Mouse (Mus musculus) stomach, embryonic 14.5 days (tissue): ENCODE results near the gene Sdhaf4. TPM values are rescaled to one million over a fixed set of nuclear protein-coding genes. Genes with fewer than 3 reads are reported as not detected.

Experiments used
- ATAC-seq: fragments of 200-750 bp; cut with Nextera tagmentation; 2 replicates; pipeline ENCODE4 v1.8.0; 2017; ENCODE audit warnings: low read depth, moderate TSS enrichment; ENCODE audit not compliant: insufficient number of reproducible peaks, insufficient read depth, low FRiP score
- H3K27ac ChIP-seq: fragments of 300-500 bp; sonication (generic); 2 replicates; pipeline ENCODE4 v1.5.1; 2014; ENCODE audit warnings: mild to moderate bottlenecking, low read length, moderate library complexity, mixed read lengths
- H3K27me3 ChIP-seq: fragments of 300-500 bp; sonication (generic); 2 replicates; pipeline ENCODE4 v1.6.1; 2014; ENCODE audit warnings: low read length, control low read depth, mixed read lengths; ENCODE audit not compliant: control insufficient read depth, insufficient read depth
- H3K36me3 ChIP-seq: fragments of 300-500 bp; sonication (generic); 2 replicates; pipeline ENCODE4 v1.6.1; 2014; ENCODE audit warnings: mild to moderate bottlenecking, control low read depth, low read length, moderate library complexity, mixed read lengths; ENCODE audit not compliant: control insufficient read depth, insufficient read depth
- H3K4me1 ChIP-seq: fragments of 300-500 bp; sonication (generic); 2 replicates; pipeline ENCODE4 v1.6.1; 2014; ENCODE audit warnings: low read length, control low read depth, mixed read lengths; ENCODE audit not compliant: control insufficient read depth, insufficient read depth
- H3K4me2 ChIP-seq: fragments of 300-500 bp; sonication (generic); replicated peaks from 2 replicates; pipeline ENCODE4 v1.6.1; 2014; ENCODE audit warnings: low read depth, low read length, control low read depth
- H3K4me3 ChIP-seq: fragments of 300-500 bp; sonication (generic); 2 replicates; pipeline ENCODE4 v1.5.1; 2014; ENCODE audit warnings: low read depth, low read length, control low read depth
- H3K9ac ChIP-seq: fragments of 300-500 bp; sonication (generic); replicated peaks from 2 replicates; pipeline ENCODE4 v1.6.1; 2014; ENCODE audit warnings: low read depth, mild to moderate bottlenecking, control low read depth, low read length, moderate library complexity, mixed read lengths
- H3K9me3 ChIP-seq: fragments of 300-500 bp; sonication (generic); 2 replicates; pipeline ENCODE4 v1.6.1; 2016; ENCODE audit warnings: low read depth, low read length, control low read depth; ENCODE audit not compliant: control insufficient read depth
- WGBS: fragments of 180-500 bp; shearing (Covaris S2); extraction: QIAGEN DNeasy Blood & Tissue Kit; methylation state at CpG from one replicate; pipeline ENCODE4 v1.1.7; 2014; 5-methylcytosine and 5-hydroxymethylcytosine counted together
- polyA plus RNA-seq: library from polyadenylated mRNA; unstranded; fragments of >200 nt; fragmentation: Nextera tagmentation; extraction: Ambion mirVana; gene quantifications from 2 replicates; pipeline ENCODE4 v1.2.1, GENCODE M21; 2014

Gene Sdhaf4
- polyA plus RNA-seq, 1 experiment from 2014 or later = 83.7 TPM

- Histone ChIP-seq H3K4me2 (no peak overlapping the region), H3K9me3 (no peaks in the 10 kb centered on the region), H3K4me1 (no peaks in the 10 kb centered on the region), H3K27me3 (no peaks in the 10 kb centered on the region), H3K4me3 (no peak overlapping the region), H3K27ac (no peak overlapping the region), H3K9ac (no peak overlapping the region), H3K36me3 (no peaks in the 10 kb centered on the region)
- WGBS = 60% methylated on average over 1 of the region's 1 CpGs
- ATAC-seq = no peak
Observed at GRCm38 (mm10) chr1:23966226-23966625, 39.2 kb downstream of the Sdhaf4 start.

- Histone ChIP-seq H3K4me1 (no peaks in the 10 kb centered on the region), H3K4me3 (no peak overlapping the region; the same call in 1 of the 2 replicates), H3K27ac (no peak overlapping the region), H3K27me3 (no peaks in the 10 kb centered on the region), H3K9me3 (no peaks in the 10 kb centered on the region), H3K4me2 (peak overlapping the region; percentile 36), H3K9ac (no peak overlapping the region), H3K36me3 (no peaks in the 10 kb centered on the region)
- 0 out of 2 replicates have a peak, but pooled peaks have one; percentile 18 for ATAC-seq
- WGBS = 22% methylated on average over 6 of the region's 6 CpGs
Observed at GRCm38 (mm10) chr1:23959415-23959732, 46.1 kb downstream of the Sdhaf4 start.

- Histone ChIP-seq H3K27me3 (no peaks in the 10 kb centered on the region), H3K27ac (no peak overlapping the region), H3K4me3 (no peak overlapping the region; the same call in 1 of the 2 replicates), H3K9me3 (no peaks in the 10 kb centered on the region), H3K4me1 (no peaks in the 10 kb centered on the region), H3K9ac (no peak overlapping the region), H3K4me2 (peak overlapping the region; percentile 36), H3K36me3 (no peaks in the 10 kb centered on the region)
- ATAC-seq = 0 out of 2 replicates have a peak, but pooled peaks have one; percentile 37
- 17% methylated on average over 13 of the region's 13 CpGs for WGBS
Observed at GRCm38 (mm10) chr1:23958668-23959414, 46.6 kb downstream of the Sdhaf4 start.

- Histone ChIP-seq H3K9ac (no peak overlapping the region), H3K4me3 (no peak overlapping the region), H3K36me3 (no peaks in the 10 kb centered on the region), H3K27ac (no peak overlapping the region), H3K9me3 (no peaks in the 10 kb centered on the region), H3K27me3 (no peaks in the 10 kb centered on the region), H3K4me1 (no peaks in the 10 kb centered on the region), H3K4me2 (no peak overlapping the region)
- ATAC-seq = no peak
- 89% methylated on average over 6 of the region's 6 CpGs for WGBS
Observed at GRCm38 (mm10) chr1:23958101-23958500, 47.4 kb downstream of the Sdhaf4 start.

GRCm38 (mm10) chr1:23955539-23955938 lies 49.9 kb downstream of the Sdhaf4 start:
- Histone ChIP-seq H3K27me3 (no peaks in the 10 kb centered on the region), H3K4me1 (no peaks in the 10 kb centered on the region), H3K4me2 (no peak overlapping the region), H3K9ac (no peak overlapping the region), H3K9me3 (no peaks in the 10 kb centered on the region), H3K27ac (no peak overlapping the region), H3K36me3 (no peaks in the 10 kb centered on the region), H3K4me3 (no peak overlapping the region)
- WGBS = 85% methylated on average over 4 of the region's 4 CpGs
- no peak for ATAC-seq

- Histone ChIP-seq H3K9me3 (no peaks in the 10 kb centered on the region), H3K36me3 (no peaks in the 10 kb centered on the region), H3K4me3 (no peak overlapping the region), H3K4me1 (no peaks in the 10 kb centered on the region), H3K27me3 (no peaks in the 10 kb centered on the region), H3K27ac (no peak overlapping the region), H3K4me2 (no peak overlapping the region), H3K9ac (no peak overlapping the region)
- no peak for ATAC-seq
- 80% methylated on average over 13 of the region's 13 CpGs for WGBS
Observed at GRCm38 (mm10) chr1:23953921-23954320, 51.5 kb downstream of the Sdhaf4 start.

GRCm38 (mm10) chr1:23948778-23949699 lies 56.4 kb downstream of the Sdhaf4 start:
- no peaks in the 10 kb centered on the region for H3K9me3 ChIP-seq
- ATAC-seq = no peak

GRCm38 (mm10) chr1:23948290-23948689 lies 57.2 kb downstream of the Sdhaf4 start:
- Histone ChIP-seq H3K27me3 (no peaks in the 10 kb centered on the region), H3K9me3 (no peaks in the 10 kb centered on the region), H3K36me3 (no peaks in the 10 kb centered on the region), H3K9ac (no peak overlapping the region), H3K27ac (no peak overlapping the region), H3K4me3 (no peak overlapping the region), H3K4me2 (no peak overlapping the region), H3K4me1 (no peaks in the 10 kb centered on the region)
- no peak for ATAC-seq
- WGBS = 46% methylated on average over 7 of the region's 7 CpGs

More at GRCm38 (mm10) chr1:23948778-23949699, 56.4 kb downstream of the Sdhaf4 start:
- no peaks in the 10 kb centered on the region for H3K36me3 ChIP-seq
- no peak overlapping the region for H3K4me3 ChIP-seq
- no peaks in the 10 kb centered on the region for H3K27me3 ChIP-seq
- no peak overlapping the region for H3K9ac ChIP-seq
- WGBS = 48% methylated on average over 15 of the region's 15 CpGs
- H3K27ac ChIP-seq = no peak overlapping the region
- no peaks in the 10 kb centered on the region for H3K4me1 ChIP-seq
- H3K4me2 ChIP-seq = no peak overlapping the region
